Mouse (Mus musculus): ENCODE measurements at regions not wholly inside any gene's neighbourhood (a gene's known extent, or its start where the extent isn't known, plus 50 kb on each side); places are given as distances from the start of the nearest gene placed in this dataset.

GRCm38 (mm10) chr2:137564064-137564624, 447.7 kb upstream of the Jag1 start:
- TF ChIP-seq POLR2A (IDR thresholded peaks at IDR 0.05; ENCODE audit: insufficient read length, low read depth) (no peak), MAX (IDR thresholded peaks at IDR 0.05; ENCODE audit: low read depth) (no peak), E2F4 (IDR thresholded peaks at IDR 0.05; ENCODE audit: insufficient read depth) (no peak), TCF12 (IDR thresholded peaks at IDR 0.05; ENCODE audit: insufficient read depth, poor library complexity, severe bottlenecking) (no peak), POLR2AphosphoS2 (IDR thresholded peaks at IDR 0.05; ENCODE audit: insufficient read length, low read depth) (no peak), USF1 (IDR thresholded peaks at IDR 0.05; ENCODE audit: low read depth) (no peak), MYOG (IDR thresholded peaks at IDR 0.05; ENCODE audit: control insufficient read depth in 1 of 3, insufficient read depth in 1 of 3, insufficient read length in 2 of 3, low read depth in 2 of 3) (no peak), SRF (IDR thresholded peaks at IDR 0.05; ENCODE audit: control insufficient read depth, insufficient read length, low read depth) (no peak), REST (IDR thresholded peaks at IDR 0.05; ENCODE audit: insufficient read depth, insufficient read length) (no peak), CEBPB (IDR thresholded peaks at IDR 0.05; ENCODE audit: insufficient read depth, poor library complexity, severe bottlenecking) (no peak), MYOD1 (IDR thresholded peaks at IDR 0.05; ENCODE audit: control insufficient read depth in 1 of 3, insufficient read length in 2 of 3, low read depth in 2 of 3) (no peak), TCF3 (IDR thresholded peaks at IDR 0.05; ENCODE audit: insufficient read length, low read depth) (no peak)
